Mouse (Mus musculus) spleen, postnatal 0 days (tissue): ENCODE data around the gene Pcyt2. TPM values are rescaled to one million over a fixed set of nuclear protein-coding genes. Genes with fewer than 3 reads are reported as not detected.

ENCODE experiments used
- polyA plus RNA-seq: library from polyadenylated mRNA; unstranded; fragments of >200 nt; fragmentation: Nextera tagmentation; extraction: Ambion mirVana; gene quantifications from 2 replicates; pipeline ENCODE4 v1.2.1, GENCODE M21; 2015

The Pcyt2 gene
- polyA plus RNA-seq, result 48.5 and 54.1 TPM in 2 replicates

DNA sequence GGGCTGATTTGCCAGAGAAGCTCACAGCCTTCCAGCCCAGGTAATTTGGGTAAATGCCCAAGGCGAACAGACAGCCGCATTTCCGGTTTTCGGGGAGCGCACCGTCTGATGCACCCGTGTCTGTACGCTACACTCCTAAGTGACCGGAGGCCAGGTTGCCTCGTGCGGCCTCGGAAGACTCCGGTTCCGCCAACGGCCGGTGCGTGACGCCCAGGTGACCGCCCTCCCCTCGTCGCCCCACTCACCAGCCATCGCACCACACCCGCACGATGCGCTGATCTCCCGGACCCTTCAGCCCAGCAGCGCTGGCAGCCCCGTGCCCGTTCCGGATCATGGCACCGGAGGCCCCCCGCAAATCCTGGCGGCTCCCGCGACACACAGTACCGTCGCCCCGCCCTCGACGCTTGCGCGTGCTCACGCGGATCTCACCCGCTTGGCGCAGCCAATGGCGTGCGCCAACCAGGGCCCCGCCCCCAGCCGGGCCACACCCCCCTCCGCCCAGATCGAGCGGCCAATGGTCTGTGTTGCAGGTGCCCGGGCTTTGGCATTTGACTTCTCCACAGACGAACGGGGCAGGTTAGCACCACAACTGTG is at the start of gene Pcyt2:
TSS of gene Pcyt2 (minus strand) at position 418 of the 594 bp plus-strand sequence.

DNA sequence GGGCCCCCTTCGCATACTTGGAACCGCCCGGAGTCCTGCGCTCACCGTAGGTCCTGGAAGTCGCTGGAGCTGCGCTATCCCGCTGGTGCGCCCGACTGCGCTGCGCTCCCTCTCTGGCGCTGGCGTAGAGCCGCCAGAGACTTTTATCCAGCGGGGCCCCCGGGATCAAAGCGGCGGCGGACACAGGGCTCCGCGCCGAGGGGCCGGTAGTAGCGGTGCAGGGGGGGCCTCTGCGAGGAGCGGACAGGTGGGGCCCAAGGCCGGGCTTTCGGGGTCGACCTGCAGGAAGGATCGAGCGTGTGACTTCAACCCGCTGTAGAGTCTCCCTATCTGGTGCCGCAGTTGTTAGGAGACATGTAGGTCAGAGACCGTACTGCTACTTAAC is 43.3 kb upstream of the Pcyt2 start, which contains the start of gene Notum:
TSS of gene Notum (minus strand) at position 100 of the 385 bp plus-strand sequence.

DNA sequence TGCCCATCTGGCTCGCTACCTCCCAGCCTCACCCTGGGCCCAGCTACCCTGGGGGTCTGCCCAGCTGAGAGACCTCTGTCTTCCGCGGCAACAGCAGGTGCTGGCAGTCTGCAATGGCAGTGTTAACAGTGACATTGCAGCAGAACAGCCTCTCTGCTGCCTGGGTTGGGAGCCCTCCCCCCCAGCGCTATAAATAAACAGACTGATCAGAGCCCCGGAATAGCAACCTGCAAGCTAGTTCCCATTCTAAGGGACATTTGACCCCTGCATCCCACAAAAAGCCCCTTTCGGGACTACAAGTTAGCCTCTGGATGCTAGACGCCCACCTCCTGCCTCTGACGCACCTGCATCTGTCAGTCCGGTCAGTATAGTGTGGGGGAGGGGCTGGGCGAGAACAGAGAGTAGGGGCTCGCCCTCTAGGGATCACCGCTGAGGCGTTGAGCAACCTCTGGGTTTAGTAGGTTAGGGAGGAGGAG is 30.3 kb upstream of the Pcyt2 start, which contains the start of gene Myadml2:
TSS of gene Myadml2 (minus strand) at position 158 of the 476 bp plus-strand sequence.

GRCm38 (mm10) chr11:120643601-120643987 is 25.9 kb upstream of the Pcyt2 start, which contains the start of gene Pycr1:
Gene Pycr1 (minus strand): TSS chr11:120643769.

DNA sequence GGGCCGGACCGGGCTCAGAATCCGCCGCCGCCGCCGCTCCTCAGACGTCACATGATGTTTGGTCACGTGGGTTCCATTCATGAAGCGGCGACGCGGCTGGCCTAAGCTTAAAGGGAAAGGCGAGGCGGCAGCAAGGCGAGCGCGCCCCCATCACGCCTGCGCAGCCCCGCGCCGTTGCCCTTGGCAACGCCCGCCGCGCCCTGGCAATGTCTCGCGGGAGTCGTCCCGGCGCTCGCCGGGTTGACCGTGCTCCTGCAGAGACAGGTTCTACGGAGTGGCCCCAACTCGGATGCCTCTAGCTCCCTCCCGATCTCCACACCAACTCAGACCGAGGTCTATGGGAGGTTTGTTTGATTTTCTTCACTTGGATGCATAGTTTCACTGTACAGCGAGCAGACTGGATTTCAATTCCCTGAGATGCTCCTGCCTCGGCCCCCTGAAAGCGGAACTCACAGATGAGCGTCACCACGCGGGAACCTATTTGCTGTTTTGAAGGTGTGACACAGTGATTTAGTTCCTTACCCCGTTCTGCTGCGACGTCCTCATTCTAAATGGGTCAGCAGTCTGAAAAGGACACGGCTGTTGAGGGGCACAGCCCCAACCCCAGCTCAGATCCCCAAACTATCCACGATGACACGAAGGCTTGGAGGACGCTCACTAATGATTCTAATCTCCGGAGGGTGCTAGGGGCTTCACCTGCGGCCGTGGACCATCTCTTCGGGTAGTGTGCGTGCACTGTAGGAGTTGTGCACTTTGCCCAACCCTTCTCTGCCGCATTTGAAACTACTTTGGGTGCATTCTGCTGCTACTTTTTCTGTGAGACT is 16.0 kb upstream of the Pcyt2 start, which contains the start of gene Mafg:
TSS of gene Mafg (minus strand) at position 81 of the 824 bp plus-strand sequence.

GRCm38 (mm10) chr11:120625152-120625775 is 7.5 kb upstream of the Pcyt2 start, which contains the start of gene Sirt7:
Gene Sirt7 (minus strand): TSS chr11:120625240.

GRCm38 (mm10) chr11:120608241-120609034 is 9.3 kb downstream of the Pcyt2 start, which contains the start of gene Npb:
Gene Npb (plus strand): TSS chr11:120608477.

DNA sequence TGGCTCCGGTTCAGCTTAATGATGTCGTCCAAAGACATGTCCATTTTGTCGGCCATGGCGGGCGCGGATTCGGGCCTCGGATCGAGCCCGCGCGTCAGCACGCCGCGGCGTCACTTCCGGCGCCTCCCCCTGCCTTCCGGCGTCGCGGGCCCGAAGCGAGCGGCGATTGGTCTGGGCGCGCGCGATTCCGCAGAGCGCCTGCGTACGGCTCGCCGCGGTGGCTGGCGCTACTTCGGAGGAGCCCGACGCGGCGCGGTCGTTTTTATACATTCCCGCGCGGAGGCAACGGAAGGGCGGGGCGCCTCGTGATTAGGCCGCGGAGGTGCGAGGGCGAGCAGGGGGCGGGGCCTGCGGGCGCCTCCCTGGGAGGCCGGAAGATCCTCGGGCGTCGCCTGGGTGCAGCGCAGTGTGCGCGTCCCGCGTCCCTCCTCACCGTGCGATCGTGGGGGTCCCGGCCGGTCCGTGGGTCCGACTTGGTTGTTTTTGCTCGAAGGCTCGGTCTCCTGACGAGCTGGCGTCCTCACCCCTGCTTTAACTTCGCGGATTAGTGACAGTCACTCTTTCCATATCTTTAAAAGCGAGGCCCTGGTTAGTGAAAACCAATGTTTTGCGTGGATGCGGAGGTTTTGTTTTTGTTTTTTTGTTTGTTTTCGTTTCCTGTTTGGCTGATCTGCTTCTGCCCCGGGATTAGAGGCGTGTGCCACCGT is 19.3 kb downstream of the Pcyt2 start, which contains the start of the genes Alyref and Anapc11:
TSS of gene Alyref (minus strand) at position 83 of the 707 bp plus-strand sequence.
TSS of gene Anapc11 (plus strand) at position 139 of the 707 bp plus-strand sequence.

GRCm38 (mm10) chr11:120581490-120582267 is 36.1 kb downstream of the Pcyt2 start, which contains the start of gene Arhgdia:
Gene Arhgdia (minus strand): TSS chr11:120581624.

DNA sequence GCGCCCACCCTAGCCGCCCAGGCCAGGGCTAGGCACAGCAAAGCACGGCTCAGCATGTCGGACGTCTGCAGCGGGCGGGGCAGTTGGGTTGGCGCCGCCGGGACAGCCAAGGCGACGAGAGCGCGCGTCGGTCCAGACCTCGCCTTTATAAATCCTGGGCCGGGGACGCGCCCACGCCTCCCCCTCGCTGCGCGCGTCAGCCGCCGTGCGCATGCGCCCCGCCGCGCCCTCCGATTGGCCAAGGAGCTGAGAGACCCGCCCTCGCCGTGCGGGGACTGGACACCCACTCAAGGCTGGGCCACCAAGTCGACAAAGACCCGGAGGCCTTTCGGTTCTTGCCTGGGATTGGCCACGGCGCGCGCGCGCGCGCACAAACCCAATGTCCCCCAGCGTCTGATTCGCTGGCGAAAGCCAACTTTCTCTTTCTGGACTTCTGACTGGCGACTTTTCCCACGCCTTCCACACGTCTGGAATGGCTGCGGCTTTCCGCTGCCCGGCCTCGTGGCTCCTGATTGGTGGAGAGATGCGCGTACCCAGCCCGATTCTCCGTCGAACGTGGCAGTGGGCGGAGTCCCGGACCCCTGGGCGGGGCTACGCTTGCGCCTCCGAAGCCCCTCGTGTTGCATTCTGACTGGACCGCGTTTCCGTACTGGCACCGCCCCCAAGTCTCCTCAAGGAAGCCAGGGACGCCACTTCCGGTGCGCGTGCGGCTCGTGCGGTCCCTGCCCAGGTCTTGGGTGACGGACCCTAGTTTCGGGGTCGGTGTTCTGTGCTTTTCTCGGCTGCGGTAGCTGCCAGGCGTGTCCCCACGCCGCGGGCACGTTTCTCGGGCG is 44.8 kb downstream of the Pcyt2 start, which contains the start of gene P4hb:
TSS of gene P4hb (minus strand) at position 502 of the 833 bp plus-strand sequence.

Other genes with a start within 250 kb of the Pcyt2 start
- gene Faap100, start 239.2 kb downstream of the Pcyt2 start, polyA plus RNA-seq, result 11.0 and 12.8 TPM in 2 replicates
- 19.0 and 19.5 TPM in 2 replicates for gene Nploc4, start 180.2 kb downstream of the Pcyt2 start, polyA plus RNA-seq
- gene Tspan10, start 175.3 kb downstream of the Pcyt2 start, polyA plus RNA-seq, result 0.07 TPM in 1 of 2 replicates, not detected in the other
- 0.12 and 0.16 TPM in 2 replicates for gene Pde6g, start 164.4 kb downstream of the Pcyt2 start, polyA plus RNA-seq
- 11.2 and 15.7 TPM in 2 replicates for gene Oxld1, start 159.9 kb downstream of the Pcyt2 start, polyA plus RNA-seq
- gene Ccdc137, start 159.8 kb downstream of the Pcyt2 start, polyA plus RNA-seq, result 24.2 and 24.8 TPM in 2 replicates
- gene Arl16, start 150.3 kb downstream of the Pcyt2 start, polyA plus RNA-seq, result 22.7 TPM in 2 replicates
- 99.2 and 107 TPM in 2 replicates for gene Mrpl12, start 133.3 kb downstream of the Pcyt2 start, polyA plus RNA-seq
- gene Slc25a10, start 126.1 kb downstream of the Pcyt2 start, polyA plus RNA-seq, result 16.9 and 18.6 TPM in 2 replicates
- 0.13 TPM in 1 of 2 replicates, not detected in the other for gene Gcgr, start 87.2 kb downstream of the Pcyt2 start, polyA plus RNA-seq
- gene Mcrip1, start 68.2 kb downstream of the Pcyt2 start, polyA plus RNA-seq, result 76.2 and 89.7 TPM in 2 replicates
- not detected in 2 replicates for gene Ppp1r27, start 66.8 kb downstream of the Pcyt2 start, polyA plus RNA-seq
- 206 and 241 TPM in 2 replicates for gene P4hb, start 44.7 kb downstream of the Pcyt2 start, polyA plus RNA-seq
- 234 and 266 TPM in 2 replicates for gene Arhgdia, start 36.3 kb downstream of the Pcyt2 start, polyA plus RNA-seq
- 381 and 432 TPM in 2 replicates for gene Alyref, start 19.6 kb downstream of the Pcyt2 start, polyA plus RNA-seq
- gene Anapc11, start 19.5 kb downstream of the Pcyt2 start, polyA plus RNA-seq, result 120 and 128 TPM in 2 replicates
- 2.7 and 5.2 TPM in 2 replicates for gene Npb, start 9.5 kb downstream of the Pcyt2 start, polyA plus RNA-seq
- 49.4 and 54.1 TPM in 2 replicates for gene Sirt7, start 7.3 kb upstream of the Pcyt2 start, polyA plus RNA-seq
- 40.0 and 41.2 TPM in 2 replicates for gene Mafg, start 15.7 kb upstream of the Pcyt2 start, polyA plus RNA-seq
- 3.5 and 5.2 TPM in 2 replicates for gene Pycr1, start 25.8 kb upstream of the Pcyt2 start, polyA plus RNA-seq
- 0.23 and 0.29 TPM in 2 replicates for gene Myadml2, start 30.2 kb upstream of the Pcyt2 start, polyA plus RNA-seq
- gene Notum, start 43.2 kb upstream of the Pcyt2 start, polyA plus RNA-seq, result not detected in 2 replicates
- gene Aspscr1, start 55.0 kb upstream of the Pcyt2 start, polyA plus RNA-seq, result 60.0 and 64.9 TPM in 2 replicates
- gene Cenpx, start 95.8 kb upstream of the Pcyt2 start, polyA plus RNA-seq, result 143 and 147 TPM in 2 replicates
- gene Lrrc45, start 96.0 kb upstream of the Pcyt2 start, polyA plus RNA-seq, result 12.3 and 13.8 TPM in 2 replicates
- 3.1 and 3.6 TPM in 2 replicates for gene Rac3, start 103.5 kb upstream of the Pcyt2 start, polyA plus RNA-seq
- 9.0 and 14.8 TPM in 2 replicates for gene Dcxr, start 109.3 kb upstream of the Pcyt2 start, polyA plus RNA-seq
- gene Cbr2, start 114.2 kb upstream of the Pcyt2 start, polyA plus RNA-seq, result 1.2 and 3.8 TPM in 2 replicates
- gene Hmga1b, start 144.9 kb upstream of the Pcyt2 start, polyA plus RNA-seq, result 3.8 and 5.0 TPM in 2 replicates
- gene Rfng, start 166.3 kb upstream of the Pcyt2 start, polyA plus RNA-seq, result 11.9 and 13.8 TPM in 2 replicates
- gene Gps1, start 166.3 kb upstream of the Pcyt2 start, polyA plus RNA-seq, result 73.2 and 75.4 TPM in 2 replicates
- gene Dus1l, start 178.5 kb upstream of the Pcyt2 start, polyA plus RNA-seq, result 58.0 and 60.3 TPM in 2 replicates
- 7.5 and 8.1 TPM in 2 replicates for gene Fasn, start 206.6 kb upstream of the Pcyt2 start, polyA plus RNA-seq